Mouse (Mus musculus) C2C12 (cell line): ENCODE measurements around the gene Daam1. TPM values are rescaled to one million over a fixed set of nuclear protein-coding genes. Genes with fewer than 3 reads are reported as not detected.

ENCODE experiments used
- H3K27me3 ChIP-seq: one replicate; pipeline ENCODE4 v1.6.1; 2011; ENCODE audit not compliant: control insufficient read depth, insufficient read depth, insufficient read length
- H3K36me3 ChIP-seq: one replicate; pipeline ENCODE4 v1.6.1; 2011; ENCODE audit not compliant: control insufficient read depth, insufficient read depth
- H3K4me3 ChIP-seq: one replicate; pipeline ENCODE4 v1.5.1; 2011; ENCODE audit warnings: mild to moderate bottlenecking, control low read depth; ENCODE audit not compliant: poor library complexity, insufficient read depth, severe bottlenecking
- H3K79me2 ChIP-seq: one replicate; pipeline ENCODE4 v1.6.1; 2011; ENCODE audit not compliant: control insufficient read depth, insufficient read depth
- H3K79me3 ChIP-seq: one replicate; pipeline ENCODE4 v1.6.1; 2011; ENCODE audit warnings: low read depth, control low read depth
- H3ac ChIP-seq: one replicate; pipeline ENCODE3; 2011; ENCODE audit warnings: low read depth; ENCODE audit not compliant: control insufficient read depth, insufficient read length
- CTCF ChIP-seq: IDR thresholded peaks from one replicate; pipeline ENCODE4 v1.5.1; 2011; ENCODE audit not compliant: control insufficient read depth, insufficient read depth, insufficient read length
- FOSL1 ChIP-seq: IDR thresholded peaks from one replicate; pipeline ENCODE4 v1.8.0; 2011; ENCODE audit warnings: mild to moderate bottlenecking, low read length; ENCODE audit not compliant: poor library complexity, insufficient read depth, severe bottlenecking
- MAX ChIP-seq: IDR thresholded peaks from one replicate; pipeline ENCODE4 v1.6.1; 2011; ENCODE audit warnings: mild to moderate bottlenecking, control low read depth
- MYOD1 ChIP-seq: IDR thresholded peaks from one replicate; pipeline ENCODE4 v1.6.1; 2011; ENCODE audit warnings: low read depth; ENCODE audit not compliant: control insufficient read depth, insufficient read length
- MYOG ChIP-seq: IDR thresholded peaks from one replicate; pipeline ENCODE4 v1.6.1; 2011; ENCODE audit not compliant: control insufficient read depth, insufficient read length; ENCODE audit errors: extremely low read depth
- USF1 ChIP-seq: IDR thresholded peaks from one replicate; pipeline ENCODE4 v1.6.1; 2011; ENCODE audit warnings: low read depth, mild to moderate bottlenecking, control low read depth, moderate library complexity
- polyA plus RNA-seq: library from polyadenylated mRNA; unstranded; fragments of >200 nt; fragmentation: generic; extraction: Trizol; gene quantifications from one replicate; pipeline ENCODE4 v1.2.1, GENCODE M21; 2012; ENCODE audit warnings: missing spikeins

The Daam1 gene
- polyA plus RNA-seq, 1 experiment = 3.2 TPM

DNA sequence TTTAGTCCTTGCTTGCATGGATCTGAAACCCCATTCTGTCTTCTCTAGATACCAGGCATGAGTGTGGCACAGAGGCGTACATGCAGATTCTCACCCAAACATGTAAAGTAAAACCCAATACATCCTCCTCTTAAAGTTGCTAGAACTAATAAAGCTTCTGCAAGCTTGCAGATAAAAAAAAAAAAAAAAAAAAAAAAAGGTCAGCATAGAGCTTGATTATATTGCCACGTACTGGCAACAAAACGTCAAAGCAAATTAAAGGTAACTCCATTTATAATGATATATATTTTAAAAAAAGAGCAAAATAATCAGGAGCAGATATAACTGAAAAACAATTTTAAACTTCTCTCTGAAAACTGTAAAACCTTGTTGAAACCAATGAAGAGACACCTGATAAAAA, 210.4 kb downstream of the Daam1 start:
- no peaks in the 10 kb centered on the region for H3K79me3 ChIP-seq
- no peaks in the 10 kb centered on the region for H3K79me2 ChIP-seq
- no peaks in the 10 kb centered on the region for H3K36me3 ChIP-seq
- no peak overlapping the region for H3K4me3 ChIP-seq
- TF ChIP-seq USF1 (no peak), CTCF (no peak), MAX (no peak), MYOD1 (no peak), MYOG (no peak), FOSL1 (no peak)
- H3ac ChIP-seq = no peak overlapping the region
- H3K27me3 ChIP-seq = no peaks in the 10 kb centered on the region

Other genes starting within 250 kb of the Daam1 start
- gene Gpr135, start 240.0 kb downstream of the Daam1 start, polyA plus RNA-seq = 0.11 TPM